Mouse (Mus musculus): Measurements from ENCODE around the gene C2cd5. TPM values are rescaled to one million over a fixed set of nuclear protein-coding genes. Genes with fewer than 3 reads are reported as not detected.
"Not testable (repeated sequence)": the region's sequence is repeated elsewhere in the genome, so short reads cannot be mapped to it uniquely, and the experiment has no call there.

The C2cd5 gene
- polyA plus RNA-seq, 1 experiment, result 6.4 TPM

GRCm38 (mm10) chr6:143143775-143144273 lies 43.9 kb upstream of the C2cd5 start:
- no peak overlapping the region for H3K4me2 ChIP-seq (ENCODE audit: low read depth)
- H3K36me3 ChIP-seq (ENCODE audit: control insufficient read depth, insufficient read depth), result no peaks in the 10 kb centered on the region
- no peak overlapping the region for H3K4me3 ChIP-seq
- no peak overlapping the region for H3ac ChIP-seq (ENCODE audit: control insufficient read depth, insufficient read length)
- no peaks in the 10 kb centered on the region for H3K27me3 ChIP-seq (ENCODE audit: control insufficient read depth, insufficient read depth, insufficient read length)
- no peaks in the 10 kb centered on the region for H3K79me2 ChIP-seq (ENCODE audit: control insufficient read depth, insufficient read depth)
- TF ChIP-seq SRF (IDR thresholded peaks at IDR 0.05; ENCODE audit: control insufficient read depth, insufficient read length, low read depth), result no peak
- TF ChIP-seq MYOG (IDR thresholded peaks at IDR 0.05; ENCODE audit: control insufficient read depth in 1 of 3, insufficient read depth in 1 of 3, insufficient read length in 2 of 3, low read depth in 2 of 3), result no peak
- no peak for TF ChIP-seq TCF12 (IDR thresholded peaks at IDR 0.05; ENCODE audit: insufficient read depth, poor library complexity, severe bottlenecking)
- no peak for TF ChIP-seq MAX (IDR thresholded peaks at IDR 0.05; ENCODE audit: low read depth)
- no peak for TF ChIP-seq E2F4 (IDR thresholded peaks at IDR 0.05; ENCODE audit: insufficient read depth)
- TF ChIP-seq MYOD1 (IDR thresholded peaks at IDR 0.05; ENCODE audit: control insufficient read depth in 1 of 3, insufficient read length in 2 of 3, low read depth in 2 of 3), result no peak
- no peak for TF ChIP-seq POLR2AphosphoS2 (IDR thresholded peaks at IDR 0.05; ENCODE audit: insufficient read length, low read depth)
- no peak for TF ChIP-seq USF1 (IDR thresholded peaks at IDR 0.05; ENCODE audit: low read depth)
- TF ChIP-seq POLR2A (IDR thresholded peaks at IDR 0.05; ENCODE audit: insufficient read length, low read depth), result no peak
- no peak for TF ChIP-seq REST (IDR thresholded peaks at IDR 0.05; ENCODE audit: insufficient read depth, insufficient read length)

- Histone ChIP-seq H3K27me3 (ENCODE audit: control insufficient read depth, insufficient read depth, insufficient read length) (no peaks in the 10 kb centered on the region), H3K4me2 (ENCODE audit: low read depth) (no peak overlapping the region), H3K4me3 (no peak overlapping the region)
Observed at GRCm38 (mm10) chr6:143143321-143143720, 43.4 kb upstream of the C2cd5 start.

GRCm38 (mm10) chr6:143142861-143143260 lies 42.9 kb upstream of the C2cd5 start:
- Histone ChIP-seq H3K4me3 (no peak overlapping the region), H3K36me3 (ENCODE audit: control insufficient read depth, insufficient read depth) (no peaks in the 10 kb centered on the region), H3K27me3 (ENCODE audit: control insufficient read depth, insufficient read depth, insufficient read length) (no peaks in the 10 kb centered on the region), H3K79me2 (ENCODE audit: control insufficient read depth, insufficient read depth) (no peaks in the 10 kb centered on the region), H3K4me2 (ENCODE audit: low read depth) (no peak overlapping the region), H3ac (ENCODE audit: control insufficient read depth, insufficient read length) (no peak overlapping the region)
- TF ChIP-seq E2F4 (IDR thresholded peaks at IDR 0.05; ENCODE audit: insufficient read depth), result no peak
- no peak for TF ChIP-seq POLR2A (IDR thresholded peaks at IDR 0.05; ENCODE audit: insufficient read length, low read depth)
- TF ChIP-seq SRF (IDR thresholded peaks at IDR 0.05; ENCODE audit: control insufficient read depth, insufficient read length, low read depth), result no peak
- TF ChIP-seq MYOG (IDR thresholded peaks at IDR 0.05; ENCODE audit: control insufficient read depth in 1 of 3, insufficient read depth in 1 of 3, insufficient read length in 2 of 3, low read depth in 2 of 3), result no peak

More at GRCm38 (mm10) chr6:143143321-143143720, 43.4 kb upstream of the C2cd5 start:
- Histone ChIP-seq H3K79me2 (ENCODE audit: control insufficient read depth, insufficient read depth) (no peaks in the 10 kb centered on the region), H3ac (ENCODE audit: control insufficient read depth, insufficient read length) (no peak overlapping the region), H3K36me3 (ENCODE audit: control insufficient read depth, insufficient read depth) (no peaks in the 10 kb centered on the region)
- no peak for TF ChIP-seq USF1 (IDR thresholded peaks at IDR 0.05; ENCODE audit: low read depth)
- TF ChIP-seq POLR2AphosphoS2 (IDR thresholded peaks at IDR 0.05; ENCODE audit: insufficient read length, low read depth), result no peak
- no peak for TF ChIP-seq REST (IDR thresholded peaks at IDR 0.05; ENCODE audit: insufficient read depth, insufficient read length)
- no peak for TF ChIP-seq TCF3 (IDR thresholded peaks at IDR 0.05; ENCODE audit: insufficient read length, low read depth)
- no peak for TF ChIP-seq SRF (IDR thresholded peaks at IDR 0.05; ENCODE audit: control insufficient read depth, insufficient read length, low read depth)

GRCm38 (mm10) chr6:143141624-143142592 lies 42.0 kb upstream of the C2cd5 start:
- not testable (repeated sequence) for H3K27me3 ChIP-seq (ENCODE audit: control insufficient read depth, insufficient read depth, insufficient read length); H3K4me2 ChIP-seq (ENCODE audit: low read depth); H3K4me3 ChIP-seq; H3K79me2 ChIP-seq (ENCODE audit: control insufficient read depth, insufficient read depth); H3ac ChIP-seq (ENCODE audit: control insufficient read depth, insufficient read length); H3K36me3 ChIP-seq (ENCODE audit: control insufficient read depth, insufficient read depth)

- TF ChIP-seq MAX (IDR thresholded peaks at IDR 0.05; ENCODE audit: low read depth) (no peak), E2F4 (IDR thresholded peaks at IDR 0.05; ENCODE audit: insufficient read depth) (no peak), POLR2AphosphoS2 (IDR thresholded peaks at IDR 0.05; ENCODE audit: insufficient read length, low read depth) (no peak), MYOD1 (IDR thresholded peaks at IDR 0.05; ENCODE audit: control insufficient read depth in 1 of 3, insufficient read length in 2 of 3, low read depth in 2 of 3) (no peak), CEBPB (IDR thresholded peaks at IDR 0.05; ENCODE audit: insufficient read depth, poor library complexity, severe bottlenecking) (no peak), TCF12 (IDR thresholded peaks at IDR 0.05; ENCODE audit: insufficient read depth, poor library complexity, severe bottlenecking) (no peak), USF1 (IDR thresholded peaks at IDR 0.05; ENCODE audit: low read depth) (no peak), MYOG (IDR thresholded peaks at IDR 0.05; ENCODE audit: control insufficient read depth in 1 of 3, insufficient read depth in 1 of 3, insufficient read length in 2 of 3, low read depth in 2 of 3) (no peak), SRF (IDR thresholded peaks at IDR 0.05; ENCODE audit: control insufficient read depth, insufficient read length, low read depth) (no peak), TCF3 (IDR thresholded peaks at IDR 0.05; ENCODE audit: insufficient read length, low read depth) (no peak), REST (IDR thresholded peaks at IDR 0.05; ENCODE audit: insufficient read depth, insufficient read length) (no peak), POLR2A (IDR thresholded peaks at IDR 0.05; ENCODE audit: insufficient read length, low read depth) (no peak)
- H3K4me2 ChIP-seq (ENCODE audit: low read depth), result no peak overlapping the region
Observed at GRCm38 (mm10) chr6:143140884-143141283, 40.9 kb upstream of the C2cd5 start.

More at GRCm38 (mm10) chr6:143140884-143141283, 40.9 kb upstream of the C2cd5 start:
- Histone ChIP-seq H3K27me3 (ENCODE audit: control insufficient read depth, insufficient read depth, insufficient read length) (no peaks in the 10 kb centered on the region), H3K4me3 (no peak overlapping the region), H3ac (ENCODE audit: control insufficient read depth, insufficient read length) (no peak overlapping the region), H3K36me3 (ENCODE audit: control insufficient read depth, insufficient read depth) (no peaks in the 10 kb centered on the region), H3K79me2 (ENCODE audit: control insufficient read depth, insufficient read depth) (no peaks in the 10 kb centered on the region)
